Mouse (Mus musculus): ENCODE measurements around the gene Olfr532. TPM values are rescaled to one million over a fixed set of nuclear protein-coding genes. Genes with fewer than 3 reads are reported as not detected.
"Not testable (repeated sequence)": the region's sequence is repeated elsewhere in the genome, so short reads cannot be mapped to it uniquely, and the experiment has no call there.

Olfr532 gene
- polyA plus RNA-seq (2014; fragmentation: Nextera tagmentation; extraction: Ambion mirVana), result not detected in 2 replicates

DNA sequence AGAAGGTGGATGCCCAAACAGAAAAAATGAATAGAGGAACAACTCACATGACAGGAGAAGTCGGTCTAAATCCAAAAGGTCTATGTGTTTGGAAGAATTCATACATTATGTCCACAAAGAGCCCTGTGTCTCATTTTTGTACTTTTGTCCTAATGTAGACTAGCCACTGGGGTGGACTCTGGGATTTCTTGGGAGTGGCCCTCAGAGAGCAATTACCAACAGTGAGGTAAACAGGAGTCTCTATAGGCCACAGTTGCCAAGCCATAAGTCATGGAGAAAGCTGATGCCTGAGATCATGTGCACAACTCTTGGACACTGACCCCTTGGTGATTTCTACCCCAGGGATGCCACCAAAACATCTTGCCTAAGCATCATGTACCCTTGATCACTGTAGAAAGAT is at the start of gene Olfr532:
TSS of gene Olfr532 (minus strand) at position 101 of the 400 bp plus-strand sequence.
- Histone ChIP-seq H3K27me3 (ENCODE audit: control insufficient read depth, insufficient read depth, low read length) (no peaks in the 10 kb centered on the region), H3K27ac (ENCODE audit: low read depth, low read length) (no peak within 1 kb of the TSS), H3K4me2 (ENCODE audit: low read depth, low read length) (no peak within 1 kb of the TSS), H3K36me3 (ENCODE audit: control insufficient read depth, insufficient read depth, low read length) (no peaks in the 10 kb centered on the region), H3K9ac (replicated peaks; ENCODE audit: low read depth, low read length) (no peak within 1 kb of the TSS), H3K9me3 (ENCODE audit: control insufficient read depth, low read length) (no peaks in the 10 kb centered on the region), H3K4me3 (ENCODE audit: low read depth, low read length) (no peak within 1 kb of the TSS), H3K4me1 (ENCODE audit: control insufficient read depth, insufficient read depth, low read length) (no peaks in the 10 kb centered on the region)
- 94% methylated on average over 1 of the region's 1 CpGs for WGBS
- ATAC-seq (ENCODE audit: low read depth), result no peak

- WGBS, result 60% methylated on average over 1 of the region's 1 CpGs
- H3K4me2 ChIP-seq (ENCODE audit: low read depth, low read length); ATAC-seq (ENCODE audit: low read depth); H3K9me3 ChIP-seq (ENCODE audit: control insufficient read depth, low read length); H3K9ac ChIP-seq (replicated peaks; ENCODE audit: low read depth, low read length); H3K27ac ChIP-seq (ENCODE audit: low read depth, low read length); H3K4me1 ChIP-seq (ENCODE audit: control insufficient read depth, insufficient read depth, low read length); H3K4me3 ChIP-seq (ENCODE audit: low read depth, low read length); H3K36me3 ChIP-seq (ENCODE audit: control insufficient read depth, insufficient read depth, low read length); H3K27me3 ChIP-seq (ENCODE audit: control insufficient read depth, insufficient read depth, low read length): not testable (repeated sequence)
These were observed 41.6 kb upstream of the Olfr532 start, which contains the start of gene Olfr533 for GRCm38 (mm10) chr7:140463070-140463469. Gene Olfr533, plus strand, starts transcription at chr7:140463370.

DNA sequence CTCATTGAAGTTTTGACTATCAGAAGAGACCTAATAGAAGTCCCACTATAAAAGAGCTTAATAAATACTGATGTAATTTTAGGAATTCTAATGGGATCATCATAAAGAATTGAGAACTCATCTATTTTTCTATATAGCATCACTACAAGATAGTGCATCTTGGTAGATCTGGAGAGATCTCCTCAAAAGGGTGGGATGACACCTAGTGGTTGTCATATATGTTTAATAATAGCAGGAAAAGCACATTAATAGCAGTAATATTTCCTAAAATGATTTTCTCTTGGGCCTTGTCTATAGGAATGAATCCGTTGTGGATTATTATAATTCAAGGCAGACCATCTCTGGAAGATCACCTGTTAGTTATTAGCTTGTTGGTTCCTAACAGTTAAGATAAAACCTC is 21.7 kb upstream of the Olfr532 start:
- H3K4me3 ChIP-seq (ENCODE audit: low read depth, low read length), result no peak overlapping the region
- H3K9me3 ChIP-seq (ENCODE audit: control insufficient read depth, low read length), result no peaks in the 10 kb centered on the region
- H3K36me3 ChIP-seq (ENCODE audit: control insufficient read depth, insufficient read depth, low read length), result no peaks in the 10 kb centered on the region
- H3K4me1 ChIP-seq (ENCODE audit: control insufficient read depth, insufficient read depth, low read length), result no peaks in the 10 kb centered on the region
- ATAC-seq (ENCODE audit: low read depth), result no peak
- 87% methylated on average over 1 of the region's 1 CpGs for WGBS
- no peak overlapping the region for H3K27ac ChIP-seq (ENCODE audit: low read depth, low read length)
- no peaks in the 10 kb centered on the region for H3K27me3 ChIP-seq (ENCODE audit: control insufficient read depth, insufficient read depth, low read length)
- no peak overlapping the region for H3K9ac ChIP-seq (replicated peaks; ENCODE audit: low read depth, low read length)
- no peak overlapping the region for H3K4me2 ChIP-seq (ENCODE audit: low read depth, low read length)

DNA sequence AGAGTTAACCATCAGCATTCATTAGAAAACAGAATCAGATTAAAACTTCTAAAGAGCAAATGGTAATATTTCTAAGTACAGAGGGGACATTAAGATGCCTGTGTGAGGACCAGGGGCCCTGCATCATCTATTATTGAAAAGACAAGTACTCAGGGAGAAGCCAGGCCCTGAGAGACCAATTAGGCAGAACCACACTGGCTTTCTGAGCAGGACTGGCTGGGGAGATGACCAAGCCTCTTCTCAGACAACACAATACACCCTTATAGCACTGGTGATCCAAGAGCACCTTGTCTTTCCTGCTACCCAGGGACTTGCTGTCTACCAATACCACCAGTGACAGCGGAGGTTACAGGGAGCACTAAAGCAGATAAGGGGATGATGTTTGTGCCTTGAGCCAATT is 18.6 kb downstream of the Olfr532 start, which contains the start of gene Olfr531:
TSS of gene Olfr531 (minus strand) at position 101 of the 400 bp plus-strand sequence.
- H3K4me1 ChIP-seq (ENCODE audit: control insufficient read depth, insufficient read depth, low read length), result no peaks in the 10 kb centered on the region
- 94% methylated on average over 1 of the region's 1 CpGs for WGBS

DNA sequence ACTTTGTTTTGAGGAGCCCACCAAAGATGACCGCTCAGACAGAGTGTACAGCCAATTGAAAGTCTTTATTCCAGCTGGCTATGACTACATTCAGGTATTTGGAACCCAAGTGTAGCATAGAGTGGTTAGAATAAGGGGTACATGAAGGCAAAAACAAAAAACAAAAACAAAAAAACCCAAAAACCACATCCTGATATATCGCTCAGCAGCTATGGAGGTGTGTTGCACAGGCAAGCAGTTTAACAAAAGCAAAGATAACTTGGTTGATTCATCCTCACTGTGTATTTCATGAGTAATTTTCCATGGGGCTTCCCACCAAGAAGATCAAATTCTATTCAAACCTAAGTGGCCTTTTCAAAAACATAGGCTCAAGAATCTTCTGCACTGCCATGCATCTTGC is 44.5 kb downstream of the Olfr532 start:
- ATAC-seq (ENCODE audit: low read depth), result no peak
- no peak overlapping the region for H3K4me2 ChIP-seq (ENCODE audit: low read depth, low read length)
- H3K27ac ChIP-seq (ENCODE audit: low read depth, low read length), result no peak overlapping the region
- no peaks in the 10 kb centered on the region for H3K4me1 ChIP-seq (ENCODE audit: control insufficient read depth, insufficient read depth, low read length)
- H3K27me3 ChIP-seq (ENCODE audit: control insufficient read depth, insufficient read depth, low read length), result no peaks in the 10 kb centered on the region
- H3K9ac ChIP-seq (replicated peaks; ENCODE audit: low read depth, low read length), result no peak overlapping the region
- H3K9me3 ChIP-seq (ENCODE audit: control insufficient read depth, low read length), result no peaks in the 10 kb centered on the region
- H3K36me3 ChIP-seq (ENCODE audit: control insufficient read depth, insufficient read depth, low read length), result no peaks in the 10 kb centered on the region
- no peak overlapping the region for H3K4me3 ChIP-seq (ENCODE audit: low read depth, low read length)
- 95% methylated on average over 2 of the region's 2 CpGs for WGBS

More for the DNA sequence above, 18.6 kb downstream of the Olfr532 start, which contains the start of gene Olfr531:
- Histone ChIP-seq H3K9me3 (ENCODE audit: control insufficient read depth, low read length) (no peaks in the 10 kb centered on the region), H3K36me3 (ENCODE audit: control insufficient read depth, insufficient read depth, low read length) (no peaks in the 10 kb centered on the region), H3K9ac (replicated peaks; ENCODE audit: low read depth, low read length) (no peak within 1 kb of the TSS), H3K4me3 (ENCODE audit: low read depth, low read length) (no peak within 1 kb of the TSS), H3K27ac (ENCODE audit: low read depth, low read length) (no peak within 1 kb of the TSS), H3K4me2 (ENCODE audit: low read depth, low read length) (no peak within 1 kb of the TSS), H3K27me3 (ENCODE audit: control insufficient read depth, insufficient read depth, low read length) (no peaks in the 10 kb centered on the region)
- no peak for ATAC-seq (ENCODE audit: low read depth)

DNA sequence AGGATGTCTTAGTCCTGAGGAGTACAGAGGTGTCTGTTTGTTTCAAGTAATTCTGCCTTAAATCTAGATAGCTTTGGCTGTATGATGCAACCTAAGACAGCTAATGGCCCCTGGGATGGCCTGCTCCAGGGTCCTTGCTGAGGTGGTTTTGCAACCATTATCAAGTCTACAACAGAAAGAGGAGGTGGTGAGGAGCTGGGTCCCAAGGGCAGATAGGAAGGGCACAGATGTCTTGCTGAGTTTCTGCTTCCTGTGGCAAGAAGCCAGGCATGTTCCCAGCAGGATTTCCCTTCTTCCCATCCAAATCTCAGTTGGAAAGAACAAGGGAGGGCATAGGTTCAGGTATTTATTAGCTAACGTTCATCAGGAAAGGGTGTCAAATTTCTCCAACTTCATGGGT is 45.2 kb downstream of the Olfr532 start, which contains the start of gene Olfr530:
TSS of gene Olfr530 (minus strand) at position 101 of the 400 bp plus-strand sequence.
- no peak within 1 kb of the TSS for H3K27ac ChIP-seq (ENCODE audit: low read depth, low read length)
- no peaks in the 10 kb centered on the region for H3K36me3 ChIP-seq (ENCODE audit: control insufficient read depth, insufficient read depth, low read length)
- no peak within 1 kb of the TSS for H3K9ac ChIP-seq (replicated peaks; ENCODE audit: low read depth, low read length)
- H3K4me1 ChIP-seq (ENCODE audit: control insufficient read depth, insufficient read depth, low read length), result no peaks in the 10 kb centered on the region
- H3K4me3 ChIP-seq (ENCODE audit: low read depth, low read length), result no peak within 1 kb of the TSS
- 67% methylated on average over 1 of the region's 1 CpGs for WGBS
- no peaks in the 10 kb centered on the region for H3K27me3 ChIP-seq (ENCODE audit: control insufficient read depth, insufficient read depth, low read length)
- H3K9me3 ChIP-seq (ENCODE audit: control insufficient read depth, low read length), result no peaks in the 10 kb centered on the region
- H3K4me2 ChIP-seq (ENCODE audit: low read depth, low read length), result no peak within 1 kb of the TSS
- ATAC-seq (ENCODE audit: low read depth), result no peak

DNA sequence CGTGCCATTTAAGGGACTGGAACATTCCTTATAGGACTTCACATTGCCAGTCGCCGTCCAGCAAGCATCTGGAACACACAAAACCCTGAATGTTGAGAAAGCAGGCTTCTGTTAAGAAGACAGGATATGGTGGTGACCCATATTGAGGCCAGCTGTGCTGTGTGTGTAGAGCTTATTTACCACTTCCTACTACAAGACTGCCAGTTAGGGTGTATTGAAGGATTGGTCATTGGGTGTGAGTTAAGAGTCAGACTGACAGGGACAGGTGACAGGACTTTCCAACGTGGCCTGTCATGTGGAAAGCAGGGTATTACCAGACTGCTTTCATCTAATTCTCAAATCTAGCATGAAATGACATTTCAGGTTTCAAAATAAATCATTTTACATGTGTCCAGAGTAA is 47.1 kb downstream of the Olfr532 start:
- Histone ChIP-seq H3K4me2 (ENCODE audit: low read depth, low read length) (no peak overlapping the region), H3K27me3 (ENCODE audit: control insufficient read depth, insufficient read depth, low read length) (no peaks in the 10 kb centered on the region), H3K27ac (ENCODE audit: low read depth, low read length) (no peak overlapping the region), H3K4me3 (ENCODE audit: low read depth, low read length) (no peak overlapping the region), H3K9me3 (ENCODE audit: control insufficient read depth, low read length) (no peaks in the 10 kb centered on the region), H3K4me1 (ENCODE audit: control insufficient read depth, insufficient read depth, low read length) (no peaks in the 10 kb centered on the region), H3K9ac (replicated peaks; ENCODE audit: low read depth, low read length) (no peak overlapping the region), H3K36me3 (ENCODE audit: control insufficient read depth, insufficient read depth, low read length) (no peaks in the 10 kb centered on the region)
- 86% methylated on average over 4 of the region's 4 CpGs for WGBS
- ATAC-seq (ENCODE audit: low read depth), result no peak

Other genes starting within 250 kb of the Olfr532 start
- gene Olfr523, start 248.4 kb downstream of the Olfr532 start, polyA plus RNA-seq (2014; fragmentation: Nextera tagmentation; extraction: Ambion mirVana), result not detected in 2 replicates
- gene Olfr524, start 215.7 kb downstream of the Olfr532 start, polyA plus RNA-seq (2014; fragmentation: Nextera tagmentation; extraction: Ambion mirVana), result not detected in 2 replicates
- gene Cd163l1, start 203.4 kb downstream of the Olfr532 start, polyA plus RNA-seq (2014; fragmentation: Nextera tagmentation; extraction: Ambion mirVana), result not detected in 2 replicates
- not detected in 2 replicates for gene 5830411N06Rik, start 174.4 kb downstream of the Olfr532 start, polyA plus RNA-seq (2014; fragmentation: Nextera tagmentation; extraction: Ambion mirVana)
- not detected in 2 replicates for gene Olfr525, start 100.8 kb downstream of the Olfr532 start, polyA plus RNA-seq (2014; fragmentation: Nextera tagmentation; extraction: Ambion mirVana)
- gene Olfr527, start 87.6 kb downstream of the Olfr532 start, polyA plus RNA-seq (2014; fragmentation: Nextera tagmentation; extraction: Ambion mirVana), result not detected in 2 replicates
- not detected in 2 replicates for gene Olfr60, start 60.0 kb downstream of the Olfr532 start, polyA plus RNA-seq (2014; fragmentation: Nextera tagmentation; extraction: Ambion mirVana)
- gene Olfr530, start 45.3 kb downstream of the Olfr532 start, polyA plus RNA-seq (2014; fragmentation: Nextera tagmentation; extraction: Ambion mirVana), result not detected in 2 replicates
- gene Olfr531, start 18.7 kb downstream of the Olfr532 start, polyA plus RNA-seq (2014; fragmentation: Nextera tagmentation; extraction: Ambion mirVana), result not detected in 2 replicates
- gene Olfr533, start 41.7 kb upstream of the Olfr532 start, polyA plus RNA-seq (2014; fragmentation: Nextera tagmentation; extraction: Ambion mirVana), result not detected in 2 replicates
- gene Olfr535, start 62.6 kb upstream of the Olfr532 start, polyA plus RNA-seq (2014; fragmentation: Nextera tagmentation; extraction: Ambion mirVana), result not detected in 2 replicates
- not detected in 2 replicates for gene Olfr536, start 85.8 kb upstream of the Olfr532 start, polyA plus RNA-seq (2014; fragmentation: Nextera tagmentation; extraction: Ambion mirVana)
- gene Olfr538, start 146.2 kb upstream of the Olfr532 start, polyA plus RNA-seq (2014; fragmentation: Nextera tagmentation; extraction: Ambion mirVana), result not detected in 2 replicates
- gene Olfr46, start 179.6 kb upstream of the Olfr532 start, polyA plus RNA-seq (2014; fragmentation: Nextera tagmentation; extraction: Ambion mirVana), result 0.03 TPM in 1 of 2 replicates, not detected in the other
- not detected in 2 replicates for gene Olfr61, start 207.3 kb upstream of the Olfr532 start, polyA plus RNA-seq (2014; fragmentation: Nextera tagmentation; extraction: Ambion mirVana)
- gene Olfr53, start 224.8 kb upstream of the Olfr532 start, polyA plus RNA-seq (2014; fragmentation: Nextera tagmentation; extraction: Ambion mirVana), result not detected in 2 replicates
- gene Olfr539, start 238.3 kb upstream of the Olfr532 start, polyA plus RNA-seq (2014; fragmentation: Nextera tagmentation; extraction: Ambion mirVana), result 0.03 TPM in 1 of 2 replicates, not detected in the other

Data from neural tube, embryonic 14.5 days (tissue).